Mouse (Mus musculus) B cell, adult 62 days (primary cell): ENCODE measurements around the gene Lars2. TPM values are rescaled to one million over a fixed set of nuclear protein-coding genes. Genes with fewer than 3 reads are reported as not detected.

Experiments used
- total RNA-seq: library from RNA; stranded (reverse); gene quantifications from 4 replicates; pipeline ENCODE4 v1.2.4, GENCODE M21; 2023

Gene Lars2
- 392 to 639 TPM (median 430 TPM) in 4 replicates for total RNA-seq

GRCm38 (mm10) chr9:123366708-123367385, at the start of gene Lars2:
TSS of gene Lars2 (plus strand) at chr9:123366927.

DNA sequence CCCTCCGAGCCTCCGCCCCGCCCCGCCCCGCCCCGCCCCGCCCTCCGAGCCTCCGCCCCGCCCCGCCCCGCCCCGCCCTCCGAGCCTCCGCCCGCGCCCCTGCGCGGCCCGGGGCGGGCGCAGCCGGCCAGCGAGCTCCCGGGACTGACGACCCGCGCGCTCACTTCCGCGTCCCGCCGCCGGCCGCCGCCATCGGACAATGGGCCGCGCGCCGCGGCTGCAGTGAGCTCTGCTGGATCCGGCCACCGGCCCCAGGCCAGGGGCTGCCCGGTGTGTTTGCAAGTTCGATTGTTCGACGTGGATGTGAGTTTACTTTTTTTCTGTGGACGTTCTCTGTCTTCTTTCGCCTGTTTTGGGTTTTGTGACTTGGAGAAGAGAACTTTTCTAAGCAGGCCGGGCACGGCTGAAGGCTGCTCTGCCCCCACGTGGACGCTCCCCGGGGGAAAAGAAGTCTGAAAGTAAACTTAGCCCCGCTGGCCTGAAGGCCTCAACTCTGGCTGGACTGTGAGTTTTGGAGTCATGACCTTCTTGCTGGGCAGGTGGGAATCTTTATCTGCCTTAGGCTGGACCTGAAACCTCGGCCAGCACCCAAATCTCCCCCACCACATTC, 112.0 kb downstream of the Lars2 start, which contains the start of gene Limd1:
TSS of gene Limd1 (plus strand) at position 121 of the 610 bp plus-strand sequence.

Other genes with a start within 250 kb of the Lars2 start
- 0.81 TPM in 1 of 4 replicates, not detected in the others for gene Clec3b, start 216.0 kb upstream of the Lars2 start, total RNA-seq
- gene Cdcp1, start 150.9 kb upstream of the Lars2 start, total RNA-seq = 0.12 TPM in 1 of 4 replicates, not detected in the others
- gene Tmem158, start 106.2 kb upstream of the Lars2 start, total RNA-seq = not detected in 4 replicates
- gene Limd1, start 111.8 kb downstream of the Lars2 start, total RNA-seq = 134 to 158 TPM (median 145 TPM) in 4 replicates
- 21.1 to 28.2 TPM (median 23.9 TPM) in 4 replicates for gene Sacm1l, start 162.8 kb downstream of the Lars2 start, total RNA-seq